Mouse (Mus musculus) erythroblast, embryonic 14.5 days (primary cell): ENCODE data around the gene Ctc1.

Source experiments
- GATA1 ChIP-seq: IDR thresholded peaks from 2 replicates; pipeline ENCODE4 v1.6.1; 2012; ENCODE audit warnings: low read length, inconsistent platforms, mixed read lengths
- TAL1 ChIP-seq: IDR thresholded peaks from 3 replicates; pipeline ENCODE4 v1.6.1; 2012; ENCODE audit warnings: low read length, inconsistent platforms, mixed read lengths

GRCm38 (mm10) chr11:69074776-69075069 lies 59.0 kb downstream of the Ctc1 start:
- TF ChIP-seq GATA1 (no peak), TAL1 (no peak)
